Mouse (Mus musculus) ES-Bruce4 (cell line): ENCODE results near the gene Rbm43. TPM values are rescaled to one million over a fixed set of nuclear protein-coding genes. Genes with fewer than 3 reads are reported as not detected.
"Not testable (repeated sequence)": the region's sequence is repeated elsewhere in the genome, so short reads cannot be mapped to it uniquely, and the experiment has no call there.

Experiments
- H3K27ac ChIP-seq: 2 replicates; pipeline ENCODE4 v1.5.1; 2012; ENCODE audit warnings: low read length, inconsistent platforms; ENCODE audit not compliant: insufficient read depth
- H3K27me3 ChIP-seq: 2 replicates; pipeline ENCODE4 v1.6.1; 2012; ENCODE audit warnings: mild to moderate bottlenecking, low read length, inconsistent platforms; ENCODE audit not compliant: control insufficient read depth, poor library complexity, insufficient read depth, severe bottlenecking
- H3K36me3 ChIP-seq: 2 replicates; pipeline ENCODE4 v1.6.1; 2012; ENCODE audit warnings: inconsistent platforms, mild to moderate bottlenecking, low read length, moderate library complexity; ENCODE audit not compliant: control insufficient read depth, poor library complexity, insufficient read depth, severe bottlenecking
- H3K4me1 ChIP-seq: one replicate; pipeline ENCODE4 v1.8.1; 2011; ENCODE audit warnings: low read length; ENCODE audit not compliant: control insufficient read depth, insufficient read depth
- H3K4me3 ChIP-seq: 2 replicates; pipeline ENCODE4 v1.5.1; 2011; ENCODE audit warnings: low read depth, mild to moderate bottlenecking, low read length
- H3K9ac ChIP-seq: 2 replicates; pipeline ENCODE4 v1.6.1; 2012; ENCODE audit warnings: low read depth, mild to moderate bottlenecking, inconsistent platforms; ENCODE audit not compliant: poor library complexity, severe bottlenecking
- H3K9me3 ChIP-seq: replicated peaks from 2 replicates; pipeline ENCODE4 v1.6.1; 2012; ENCODE audit warnings: mild to moderate bottlenecking, low read length, inconsistent platforms; ENCODE audit not compliant: control insufficient read depth, poor library complexity, insufficient read depth, severe bottlenecking
- CTCF ChIP-seq: IDR thresholded peaks from one replicate; pipeline ENCODE4 v1.8.1; 2011; ENCODE audit warnings: low read depth, low read length
- EP300 ChIP-seq: IDR thresholded peaks from 2 replicates; pipeline ENCODE4 v1.6.1; 2011; ENCODE audit warnings: low read depth, low read length; ENCODE audit not compliant: insufficient read depth
- POLR2A ChIP-seq: IDR thresholded peaks from one replicate; pipeline ENCODE4 v1.8.1; 2011; ENCODE audit warnings: low read length; ENCODE audit not compliant: insufficient read depth
- polyA plus RNA-seq: library from polyadenylated mRNA; stranded (reverse); fragments of >200 nt; gene quantifications from 2 replicates; pipeline ENCODE4 v1.2.4, GENCODE M21; 2011; ENCODE audit warnings: low read depth; ENCODE audit not compliant: missing spikeins, insufficient read depth, insufficient read length

Rbm43 gene
- polyA plus RNA-seq, 1 experiment: 4.3 TPM

DNA sequence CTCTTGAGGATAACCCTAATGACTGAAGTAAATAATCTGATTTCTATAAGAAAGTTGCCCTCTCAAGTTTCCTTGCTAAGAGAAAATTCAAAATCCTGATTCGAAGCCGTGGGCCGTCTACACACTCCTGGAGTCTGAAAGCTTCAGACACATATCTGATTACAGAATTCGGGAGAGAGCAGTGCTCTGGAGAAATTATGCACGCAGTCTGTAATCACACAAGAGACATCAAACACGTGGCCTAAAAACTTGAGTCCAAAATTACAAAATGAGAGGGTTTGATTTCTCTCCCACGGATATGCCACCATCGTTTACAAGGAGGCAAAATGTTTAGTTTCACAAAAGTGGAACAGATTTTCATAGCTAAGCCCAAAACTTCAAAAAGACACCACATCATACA, 29.3 kb downstream of the Rbm43 start:
- no peaks in the 10 kb centered on the region for H3K4me1 ChIP-seq

DNA sequence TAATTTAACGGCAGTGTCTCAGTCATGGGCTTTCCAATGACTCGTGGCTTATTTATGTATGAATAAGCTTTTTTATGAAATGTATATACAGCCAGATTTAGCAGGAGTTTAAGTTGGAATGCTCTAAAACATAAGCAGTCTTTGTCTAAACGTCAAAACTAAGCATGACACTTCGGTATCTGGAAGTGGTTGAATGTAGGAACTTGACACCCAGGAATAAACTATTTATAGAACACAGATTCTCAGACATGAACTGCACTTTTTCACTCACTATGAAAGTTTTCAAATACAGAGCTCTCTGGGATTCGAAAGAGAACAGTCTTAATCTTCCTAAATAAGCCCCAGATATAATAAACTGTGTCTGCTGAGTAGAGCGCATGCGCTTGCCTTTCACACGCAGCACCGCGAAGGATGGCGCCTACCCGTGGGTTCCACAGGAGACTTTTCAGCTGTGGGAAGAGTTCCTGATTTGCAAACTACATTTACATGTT, 42.5 kb downstream of the Rbm43 start:
- Histone ChIP-seq H3K9ac (no peak overlapping the region), H3K4me3 (no peak overlapping the region), H3K4me1 (no peaks in the 10 kb centered on the region), H3K27me3 (no peaks in the 10 kb centered on the region), H3K9me3 (peaks cover 10% of the 10 kb centered on the region), H3K36me3 (no peaks in the 10 kb centered on the region), H3K27ac (no peak overlapping the region)
- TF ChIP-seq CTCF: no peak
- no peak for TF ChIP-seq EP300
- no peak for TF ChIP-seq POLR2A

More for the DNA sequence above, 29.3 kb downstream of the Rbm43 start:
- Histone ChIP-seq H3K27ac (no peak overlapping the region), H3K9me3 (0 out of 2 replicates have a peak, but pooled peaks cover 3% of the 10 kb centered on the region), H3K36me3 (no peaks in the 10 kb centered on the region), H3K9ac (no peak overlapping the region), H3K27me3 (no peaks in the 10 kb centered on the region), H3K4me3 (no peak overlapping the region)
- TF ChIP-seq POLR2A (no peak), CTCF (no peak), EP300 (no peak)

GRCm38 (mm10) chr2:51890961-51891360, 44.0 kb downstream of the Rbm43 start:
- peaks cover 15% of the 10 kb centered on the region for H3K9me3 ChIP-seq
- no peak for TF ChIP-seq POLR2A
- no peak for TF ChIP-seq EP300
- no peak for TF ChIP-seq CTCF
- H3K36me3 ChIP-seq: no peaks in the 10 kb centered on the region
- H3K27me3 ChIP-seq: no peaks in the 10 kb centered on the region
- no peak overlapping the region for H3K9ac ChIP-seq
- no peak overlapping the region for H3K4me3 ChIP-seq
- no peak overlapping the region for H3K27ac ChIP-seq
- no peaks in the 10 kb centered on the region for H3K4me1 ChIP-seq

DNA sequence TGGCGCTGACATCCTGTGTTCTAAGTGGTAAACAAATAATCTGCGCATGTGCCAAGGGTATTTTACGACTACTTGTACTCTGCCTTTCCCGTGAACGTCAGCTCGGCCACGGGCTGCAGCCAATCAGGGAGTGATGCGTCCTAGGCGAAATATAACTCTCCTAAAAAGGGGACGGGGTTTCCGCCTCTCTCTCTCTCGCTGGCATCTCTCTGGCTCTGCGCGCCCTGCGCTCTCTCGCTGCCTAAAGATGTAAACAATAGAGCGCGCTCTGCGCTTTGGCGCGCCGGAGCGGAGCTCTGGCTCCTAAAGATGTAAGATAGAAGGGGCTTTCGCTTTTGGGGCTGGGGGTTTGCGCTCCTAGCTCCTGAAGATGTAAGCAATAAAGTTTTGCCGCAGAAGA, 44.8 kb downstream of the Rbm43 start:
- not testable (repeated sequence) for H3K27ac ChIP-seq, H3K9ac ChIP-seq
- peaks cover 21% of the 10 kb centered on the region for H3K9me3 ChIP-seq

DNA sequence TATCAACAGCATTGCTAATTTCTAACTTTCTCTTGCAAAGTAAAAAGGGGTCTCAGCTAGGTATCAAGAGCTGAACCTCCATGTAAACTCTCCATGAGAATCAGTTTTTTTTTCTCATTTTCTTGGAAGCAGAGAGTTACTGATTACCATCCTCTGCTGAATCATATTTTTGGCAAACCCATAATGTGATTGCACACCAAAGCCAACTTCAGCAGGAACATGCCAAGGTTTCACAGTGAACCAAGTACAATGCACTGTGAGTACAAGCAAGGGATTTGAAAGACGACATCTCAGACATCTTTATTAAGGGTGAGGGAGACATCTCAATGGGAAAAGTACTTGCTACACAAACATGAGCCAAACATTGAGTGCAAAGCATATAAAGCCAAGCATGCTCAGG, 54.8 kb downstream of the Rbm43 start:
- H3K9me3 ChIP-seq: 0 out of 2 replicates have a peak, but pooled peaks cover 3% of the 10 kb centered on the region
- no peaks in the 10 kb centered on the region for H3K4me1 ChIP-seq
- no peak overlapping the region for H3K27ac ChIP-seq
- no peak overlapping the region for H3K9ac ChIP-seq
- no peak overlapping the region for H3K4me3 ChIP-seq
- no peak for TF ChIP-seq EP300
- TF ChIP-seq POLR2A: no peak
- TF ChIP-seq CTCF: no peak
- no peaks in the 10 kb centered on the region for H3K36me3 ChIP-seq
- no peaks in the 10 kb centered on the region for H3K27me3 ChIP-seq

More for the DNA sequence above, 44.8 kb downstream of the Rbm43 start:
- H3K27me3 ChIP-seq, H3K4me1 ChIP-seq, H3K36me3 ChIP-seq, H3K4me3 ChIP-seq: not testable (repeated sequence)

Other genes starting within 250 kb of the Rbm43 start
- 3.6 and 4.5 TPM in 2 replicates for gene Nmi, start 38.3 kb upstream of the Rbm43 start, polyA plus RNA-seq
- gene Tnfaip6, start 102.8 kb upstream of the Rbm43 start, polyA plus RNA-seq: 2.1 and 2.8 TPM in 2 replicates
- 237 and 249 TPM in 2 replicates for gene Rif1, start 137.7 kb upstream of the Rbm43 start, polyA plus RNA-seq